Mouse (Mus musculus) MEL-GATA-1-ER (cell line): ENCODE data around the gene Olfr324.

Source experiments
- DNase-seq: peaks from one replicate; pipeline ENCODE4 v3.0.0-alpha.2; 2012; ENCODE audit warnings: low read depth; ENCODE audit errors: extremely low read depth

The Olfr324 gene

DNA sequence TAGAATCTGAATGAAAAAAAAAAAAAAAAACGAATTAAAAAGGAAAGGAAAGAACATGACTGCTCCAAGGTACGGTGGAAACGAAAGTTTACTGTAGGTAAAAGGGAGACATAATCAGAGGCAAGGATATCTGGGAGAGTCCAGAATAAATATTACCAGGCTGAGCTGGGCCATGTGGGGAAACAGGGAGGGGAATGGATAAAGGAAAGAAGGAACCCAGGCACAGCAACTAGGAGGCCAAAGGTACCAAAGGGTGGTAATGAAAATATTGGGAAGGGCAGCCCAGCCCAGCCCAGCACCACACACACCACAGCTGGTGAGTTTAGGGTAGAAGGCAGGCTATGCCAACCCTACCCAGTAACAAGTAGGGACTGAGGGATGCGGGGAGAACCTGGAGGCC is 40.0 kb downstream of the Olfr324 start:
- no peak for DNase-seq

DNA sequence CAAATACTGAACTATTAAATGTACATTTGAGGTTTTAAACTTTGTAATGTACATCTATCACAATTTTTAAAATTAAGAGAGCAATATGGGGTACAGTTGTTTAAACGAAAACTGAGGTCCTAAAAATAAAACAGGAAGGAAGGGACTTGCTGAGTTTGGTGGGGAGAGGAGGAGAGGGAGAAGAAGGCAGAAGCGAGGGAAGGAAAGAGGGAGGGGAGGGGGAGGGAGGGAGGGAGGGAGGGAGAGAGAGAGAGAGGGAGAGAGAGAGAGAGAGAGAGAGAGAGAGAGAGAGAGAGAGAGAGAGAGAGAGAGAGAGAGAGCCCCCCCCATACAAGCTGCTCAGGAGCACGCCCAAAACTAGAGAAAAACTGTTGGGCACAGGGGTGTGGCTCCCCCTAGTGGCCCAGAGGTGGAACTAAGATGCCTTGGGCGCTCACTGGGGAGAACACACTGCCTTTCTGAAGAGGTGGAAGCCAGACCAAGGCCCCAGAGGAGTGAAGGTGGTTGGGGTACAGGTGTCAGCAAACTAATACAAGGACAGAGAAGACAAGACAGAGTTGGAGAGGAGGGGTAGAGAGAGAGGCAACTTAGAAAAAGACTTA is 41.6 kb downstream of the Olfr324 start:
- DNase-seq = peak; percentile 47

DNA sequence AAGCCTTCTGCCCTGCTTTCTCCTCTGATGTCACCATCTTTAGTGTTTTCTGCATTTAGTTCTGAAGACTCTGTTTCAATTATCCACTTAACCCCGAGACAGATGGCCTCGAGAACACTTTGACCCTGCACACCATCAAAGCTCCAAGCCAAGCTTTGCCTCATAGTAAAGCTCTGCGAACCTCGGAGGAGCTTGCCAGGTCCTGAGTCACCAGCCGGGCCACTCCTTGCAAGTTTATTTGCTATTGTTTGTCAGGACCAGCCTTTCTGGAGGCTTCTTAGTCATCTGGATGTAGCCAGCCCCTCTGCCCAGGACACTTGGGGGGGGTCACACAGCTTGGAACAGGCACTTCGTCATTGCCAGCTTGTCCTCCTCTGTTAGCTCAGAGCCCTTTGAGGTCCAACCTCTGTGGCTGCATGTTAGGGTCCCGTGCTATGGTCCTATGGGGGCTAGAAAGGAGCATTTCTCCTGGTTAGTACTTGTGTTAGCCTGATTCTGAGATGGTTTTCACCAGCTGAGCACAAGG is 43.3 kb downstream of the Olfr324 start:
- no peak for DNase-seq

DNA sequence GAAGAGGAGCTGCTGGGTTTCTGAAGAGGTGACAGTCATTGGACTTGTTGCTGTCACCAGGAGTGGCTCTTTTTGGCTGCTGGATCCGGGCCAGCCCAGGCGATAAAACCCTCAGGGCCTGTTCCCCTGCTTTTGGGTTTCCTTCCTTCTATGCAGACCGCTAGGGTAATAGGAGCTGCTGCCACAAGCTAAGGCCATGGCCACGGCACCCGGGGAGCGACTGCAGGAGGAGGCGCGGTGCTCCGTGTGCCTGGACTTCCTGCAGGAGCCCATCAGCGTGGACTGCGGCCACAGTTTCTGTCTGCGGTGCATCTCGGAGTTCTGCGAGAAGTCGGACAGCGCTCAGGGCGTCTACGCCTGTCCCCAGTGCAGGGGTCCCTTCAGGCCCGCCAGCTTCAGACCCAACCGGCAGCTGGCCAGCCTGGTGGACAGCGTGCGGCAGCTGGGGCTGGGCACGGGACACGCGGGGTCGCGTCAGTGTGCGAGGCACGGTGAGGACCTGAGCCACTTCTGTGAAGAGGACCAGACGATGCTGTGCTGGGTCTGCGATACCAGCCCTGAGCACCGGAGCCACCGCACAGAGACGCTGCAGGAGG is 45.5 kb downstream of the Olfr324 start, which contains the start of gene Trim58:
TSS of gene Trim58 (plus strand) at position 194 of the 596 bp plus-strand sequence.
- DNase-seq = peak; percentile 73

DNA sequence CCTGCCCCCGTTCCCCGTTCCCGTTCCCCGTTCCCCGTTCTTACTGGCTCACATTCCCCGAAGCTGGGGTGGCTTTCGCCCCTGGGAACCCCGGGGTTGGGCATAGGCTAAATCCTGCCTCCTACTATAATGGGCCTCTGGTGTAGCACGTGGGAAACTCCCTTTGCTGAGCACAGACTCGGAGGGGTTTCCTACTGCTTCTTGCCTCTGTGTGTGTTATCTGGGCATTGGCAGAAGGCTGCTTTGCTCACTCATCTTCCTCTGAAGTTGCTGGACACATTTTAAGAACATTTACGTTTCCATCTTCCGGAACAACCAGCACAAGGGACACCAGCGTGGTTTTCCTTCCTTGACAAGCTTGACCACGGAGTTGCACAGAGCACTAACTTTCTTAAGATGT is 46.1 kb downstream of the Olfr324 start:
- DNase-seq = peak; percentile 75

DNA sequence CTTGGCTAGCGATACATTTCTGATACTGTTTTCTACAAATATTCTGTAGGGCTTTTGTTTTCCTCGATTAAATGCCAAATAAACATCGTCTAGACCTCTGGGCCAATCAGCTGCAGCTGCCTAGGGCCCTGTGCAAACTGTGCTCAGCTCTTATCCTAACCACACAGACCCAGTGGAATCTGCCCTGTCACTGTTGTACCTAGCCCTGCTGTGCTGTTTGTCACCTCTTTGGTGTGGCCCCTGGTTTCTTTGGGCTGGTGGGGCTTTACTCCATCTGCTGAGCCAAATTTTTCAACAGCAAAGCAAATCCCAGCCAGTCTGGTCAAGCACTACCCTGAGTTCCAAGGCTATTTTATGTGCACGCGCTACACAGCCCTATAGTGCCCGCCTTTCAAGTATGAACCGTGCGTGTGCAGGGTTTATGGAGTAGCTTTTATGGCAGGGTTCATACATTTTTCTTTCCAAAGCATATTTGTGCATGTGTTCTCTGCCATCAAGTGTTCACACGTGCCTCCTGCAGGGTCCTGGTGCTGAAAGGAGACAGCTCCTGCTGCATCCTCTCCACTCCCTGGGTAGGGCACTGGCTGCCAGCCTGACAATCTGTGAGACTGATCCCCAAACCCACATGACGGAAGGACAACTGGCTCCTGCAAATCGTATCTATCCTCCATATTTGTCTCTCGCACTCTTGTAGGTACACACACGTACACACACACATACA is 46.9 kb downstream of the Olfr324 start:
- DNase-seq = peak; percentile 87

DNA sequence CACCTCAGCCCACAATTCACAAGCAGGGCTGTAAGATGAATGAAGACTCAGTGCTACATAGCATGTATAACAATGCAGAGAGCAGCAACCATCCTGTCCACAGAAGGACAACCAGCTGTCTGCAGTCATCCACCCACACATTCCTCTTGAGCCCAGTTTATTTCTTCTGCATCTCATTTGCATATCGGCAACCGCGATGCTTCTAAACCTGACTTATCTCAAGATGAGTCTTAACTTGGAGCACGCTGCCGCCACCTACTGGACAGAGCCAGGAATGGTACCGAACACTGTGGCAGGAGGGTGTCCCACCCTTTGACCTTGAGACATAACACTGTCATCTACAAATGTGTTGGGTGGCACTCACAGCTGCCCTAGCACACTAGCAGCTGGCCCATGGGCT is 48.4 kb downstream of the Olfr324 start:
- DNase-seq = peak; percentile 57
